Mouse (Mus musculus): ENCODE measurements around the gene Fgf7.

- no peak for TF ChIP-seq CTCF (IDR thresholded peaks at IDR 0.05; ENCODE audit: borderline replicate concordance, extremely low read depth, insufficient read depth, insufficient read length)
- no peak for TF ChIP-seq POLR2A (IDR thresholded peaks at IDR 0.05; ENCODE audit: borderline replicate concordance, extremely low read depth, insufficient read depth, insufficient read length, poor library complexity, severe bottlenecking)
Measured at GRCm38 (mm10) chr2:126035013-126035770, 734 bp downstream of the Fgf7 start.
